Mouse (Mus musculus) MEL (cell line): ENCODE results near the gene Uggt2. TPM values are rescaled to one million over a fixed set of nuclear protein-coding genes. Genes with fewer than 3 reads are reported as not detected.

Source experiments
- DNase-seq: peaks from one replicate; pipeline ENCODE4 v3.0.0; 2011; ENCODE audit warnings: low read depth, low spot score
- H3K27ac ChIP-seq: 2 replicates; pipeline ENCODE4 v1.5.1; 2012; ENCODE audit warnings: low read depth, mild to moderate bottlenecking, control low read depth, low read length, moderate library complexity; ENCODE audit not compliant: control insufficient read depth
- H3K27me3 ChIP-seq, 2 experiments: fragments of 150-350 bp in 1 of 2; sonication (generic) in 1 of 2; 2 replicates each; pipeline ENCODE4 v1.6.1; 2012; ENCODE audit warnings: low read length in 2 of 2, mild to moderate bottlenecking in 2 of 2, improper control_type of control experiment in 1 of 2, moderate library complexity in 1 of 2; ENCODE audit not compliant: insufficient read depth in 2 of 2, control insufficient read depth in 1 of 2
- H3K36me3 ChIP-seq, 2 experiments: 2 replicates each; pipeline ENCODE4 v1.6.1; 2012 to 2014; ENCODE audit warnings: low read length in 2 of 2, improper control_type of control experiment in 1 of 2, inconsistent platforms in 1 of 2, mild to moderate bottlenecking in 1 of 2; ENCODE audit not compliant: insufficient read depth in 2 of 2, control insufficient read depth in 1 of 2
- H3K4me1 ChIP-seq, 2 experiments: fragments of 150-350 bp in 1 of 2; sonication (generic) in 1 of 2; 2 replicates each; pipeline ENCODE4 v1.6.1; 2012; ENCODE audit warnings: low read length in 2 of 2, improper control_type of control experiment in 1 of 2, mild to moderate bottlenecking in 1 of 2; ENCODE audit not compliant: insufficient read depth in 2 of 2, control insufficient read depth in 1 of 2
- H3K4me3 ChIP-seq, 2 experiments: fragments of 150-350 bp in 1 of 2; sonication (generic) in 1 of 2; 2 replicates each; pipeline ENCODE4 v1.5.1; 2012; ENCODE audit warnings: low read depth in 2 of 2, low read length in 2 of 2, mild to moderate bottlenecking in 2 of 2, moderate library complexity in 2 of 2, control low read depth in 1 of 2, improper control_type of control experiment in 1 of 2; ENCODE audit not compliant: control insufficient read depth in 1 of 2, insufficient read depth in 1 of 2
- H3K79me2 ChIP-seq: 2 replicates; pipeline ENCODE4 v1.6.1; 2012; ENCODE audit warnings: mild to moderate bottlenecking, low read length, moderate library complexity; ENCODE audit not compliant: control insufficient read depth, poor library complexity, insufficient read depth
- H3K9ac ChIP-seq: 2 replicates; pipeline ENCODE4 v1.6.1; 2012; ENCODE audit warnings: low read depth, mild to moderate bottlenecking, control low read depth, low read length, moderate library complexity; ENCODE audit not compliant: control insufficient read depth, poor library complexity, severe bottlenecking
- H3K9me3 ChIP-seq: fragments of 150-350 bp; sonication (generic); replicated peaks from 2 replicates; pipeline ENCODE4 v1.6.1; 2012; ENCODE audit warnings: mild to moderate bottlenecking, low read length, improper control_type of control experiment, moderate library complexity; ENCODE audit not compliant: insufficient read depth
- CHD1 ChIP-seq: IDR thresholded peaks from 2 replicates; pipeline ENCODE4 v1.6.1; 2012; ENCODE audit warnings: low read depth, mild to moderate bottlenecking, inconsistent platforms, low read length, improper control_type of control experiment
- CHD2 ChIP-seq: IDR thresholded peaks from 2 replicates; pipeline ENCODE4 v1.6.1; 2011; ENCODE audit warnings: low read length, improper control_type of control experiment
- CTCF ChIP-seq, 3 experiments: IDR thresholded peaks in 2 of 3; conservative IDR thresholded peaks in 1 of 3; 2 replicates each; pipeline ENCODE4 v1.5.1; 2011 to 2012; ENCODE audit warnings: low read length in 3 of 3, low read depth in 2 of 3, mild to moderate bottlenecking in 2 of 3, improper control_type of control experiment in 1 of 3, inconsistent platforms in 1 of 3, mixed read lengths in 1 of 3, moderate library complexity in 1 of 3; ENCODE audit not compliant: control insufficient read depth in 1 of 3, insufficient read depth in 1 of 3, poor library complexity in 1 of 3, severe bottlenecking in 1 of 3
- E2F4 ChIP-seq: IDR thresholded peaks from 2 replicates; pipeline ENCODE4 v1.6.1; 2011; ENCODE audit warnings: low read depth, low read length, improper control_type of control experiment, borderline replicate concordance
- ELF1 ChIP-seq: IDR thresholded peaks from 2 replicates; pipeline ENCODE4 v1.6.1; 2014; ENCODE audit warnings: low read depth, mild to moderate bottlenecking, inconsistent platforms, low read length, improper control_type of control experiment, moderate library complexity
- ETS1 ChIP-seq: IDR thresholded peaks from 2 replicates; pipeline ENCODE4 v1.6.1; 2012; ENCODE audit warnings: low read depth, mild to moderate bottlenecking, inconsistent platforms, low read length, improper control_type of control experiment, moderate library complexity
- GABPA ChIP-seq: IDR thresholded peaks from 2 replicates; pipeline ENCODE4 v1.6.1; 2012; ENCODE audit warnings: low read depth, mild to moderate bottlenecking, inconsistent platforms, low read length, improper control_type of control experiment, moderate library complexity
- GATA1 ChIP-seq: IDR thresholded peaks from 2 replicates; pipeline ENCODE4 v1.6.1; 2011; ENCODE audit warnings: low read depth, low read length, improper control_type of control experiment
- HCFC1 ChIP-seq: IDR thresholded peaks from 2 replicates; pipeline ENCODE4 v1.6.1; 2012; ENCODE audit warnings: low read depth, mild to moderate bottlenecking, inconsistent platforms, low read length, improper control_type of control experiment, moderate library complexity
- JUND ChIP-seq: IDR thresholded peaks from 2 replicates; pipeline ENCODE4 v1.6.1; 2011; ENCODE audit warnings: low read depth, mild to moderate bottlenecking, improper control_type of control experiment, low read length
- MYB ChIP-seq: IDR thresholded peaks from 2 replicates; pipeline ENCODE4 v1.6.1; 2011; ENCODE audit warnings: mild to moderate bottlenecking, low read depth, low read length, improper control_type of control experiment
- MYC ChIP-seq: IDR thresholded peaks from 2 replicates; pipeline ENCODE4 v1.6.1; 2011; ENCODE audit warnings: low read depth, mild to moderate bottlenecking, low read length, improper control_type of control experiment, moderate library complexity
- NELFE ChIP-seq: IDR thresholded peaks from 2 replicates; pipeline ENCODE4 v1.6.1; 2011; ENCODE audit warnings: low read depth, low read length, improper control_type of control experiment
- NRF1 ChIP-seq: IDR thresholded peaks from 2 replicates; pipeline ENCODE4 v1.6.1; 2014; ENCODE audit warnings: low read depth, mild to moderate bottlenecking, inconsistent platforms, low read length, improper control_type of control experiment, moderate library complexity; ENCODE audit not compliant: poor library complexity, insufficient read depth, severe bottlenecking
- POLR2A ChIP-seq, 2 experiments: IDR thresholded peaks; 2 replicates each; pipeline ENCODE4 v1.6.1; 2011 to 2012; ENCODE audit warnings: low read length in 2 of 2, mild to moderate bottlenecking in 2 of 2, control low read depth in 1 of 2, improper control_type of control experiment in 1 of 2, low read depth in 1 of 2, moderate library complexity in 1 of 2; ENCODE audit not compliant: control insufficient read depth in 1 of 2, insufficient read depth in 1 of 2, poor library complexity in 1 of 2
- POLR2AphosphoS2 ChIP-seq: IDR thresholded peaks from 2 replicates; pipeline ENCODE4 v1.6.1; 2011; ENCODE audit warnings: low read length, improper control_type of control experiment
- SIN3A ChIP-seq: IDR thresholded peaks from 2 replicates; pipeline ENCODE4 v1.6.1; 2012; ENCODE audit warnings: low read length, improper control_type of control experiment, inconsistent platforms
- SMC3 ChIP-seq: IDR thresholded peaks from 2 replicates; pipeline ENCODE4 v1.6.1; 2011; ENCODE audit warnings: low read depth, low read length, improper control_type of control experiment
- TAL1 ChIP-seq: IDR thresholded peaks from 2 replicates; pipeline ENCODE4 v1.6.1; 2012; ENCODE audit warnings: mild to moderate bottlenecking, inconsistent platforms, low read length, moderate library complexity, mixed read lengths
- TCF12 ChIP-seq: IDR thresholded peaks from 2 replicates; pipeline ENCODE4 v1.6.1; 2014; ENCODE audit warnings: low read depth, mild to moderate bottlenecking, inconsistent platforms, low read length, improper control_type of control experiment, moderate library complexity
- UBTF ChIP-seq: IDR thresholded peaks from 2 replicates; pipeline ENCODE4 v1.6.1; 2012; ENCODE audit warnings: low read depth, mild to moderate bottlenecking, inconsistent platforms, low read length, improper control_type of control experiment, moderate library complexity, borderline replicate concordance; ENCODE audit not compliant: insufficient read depth
- USF1 ChIP-seq: IDR thresholded peaks from 2 replicates; pipeline ENCODE4 v1.6.1; 2014; ENCODE audit warnings: low read depth, mild to moderate bottlenecking, inconsistent platforms, low read length, improper control_type of control experiment, moderate library complexity
- USF2 ChIP-seq, 2 experiments: IDR thresholded peaks; 2 replicates each; pipeline ENCODE4 v1.6.1; 2011 to 2012; ENCODE audit warnings: improper control_type of control experiment in 2 of 2, low read length in 2 of 2, borderline replicate concordance in 1 of 2, inconsistent platforms in 1 of 2, low read depth in 1 of 2, mild to moderate bottlenecking in 1 of 2; ENCODE audit not compliant: insufficient read depth in 1 of 2
- ZNF384 ChIP-seq: IDR thresholded peaks from 2 replicates; pipeline ENCODE4 v1.6.1; 2012; ENCODE audit warnings: low read depth, mild to moderate bottlenecking, inconsistent platforms, low read length, improper control_type of control experiment
- polyA plus RNA-seq, 2 experiments: library from polyadenylated mRNA; stranded (reverse) in 1 of 2; unstranded in 1 of 2; fragments of >175 nt in 1 of 2; fragments of >200 nt in 1 of 2; gene quantifications; 2 replicates each; pipeline versions ENCODE4 v1.2.1 to v1.2.4; 2012; ENCODE audit warnings: low replicate concordance in 2 of 2, low read depth in 1 of 2; ENCODE audit not compliant: insufficient read length in 2 of 2, insufficient read depth in 1 of 2, missing spikeins in 1 of 2
- total RNA-seq: library from RNA; depleted of rRNA; stranded (reverse); fragments of 300-350 nt; gene quantifications from 2 replicates; pipeline ENCODE4 v1.2.3, GENCODE M21; 2012

Uggt2 gene
- total and polyA plus RNA-seq, 3 experiments, result 0.23 to 0.31 TPM; not detected in 1

DNA sequence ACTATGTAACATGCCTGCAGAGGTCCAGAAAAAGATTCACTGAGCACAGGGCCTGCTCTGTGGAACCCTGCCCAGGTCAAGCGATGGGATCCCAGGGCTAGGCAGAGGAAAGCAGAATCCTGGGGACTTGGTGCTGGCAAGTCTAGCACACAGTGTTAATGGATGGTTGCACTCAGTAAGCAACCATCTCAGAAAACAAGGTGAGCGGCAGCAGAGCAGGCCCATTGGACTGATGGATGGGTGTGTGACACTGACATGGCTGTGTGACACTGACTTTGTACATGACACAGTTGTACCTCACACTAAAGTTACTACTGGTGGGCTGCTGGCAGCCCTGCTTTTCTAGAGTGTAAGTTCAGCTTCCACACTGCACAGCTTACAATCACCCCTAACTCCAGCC is 89.7 kb downstream of the Uggt2 start:
- TF ChIP-seq ELF1, result no peak
- TF ChIP-seq POLR2A (IDR thresholded peaks at IDR 0.05; ENCODE audit: control insufficient read depth in 1 of 2, insufficient read depth in 1 of 2, low read depth in 1 of 2, low read length in 2 of 2, poor library complexity in 1 of 2), result no peak
- no peak for TF ChIP-seq SIN3A
- no peak for TF ChIP-seq POLR2AphosphoS2
- H3K9me3 ChIP-seq, result no peaks in the 10 kb centered on the region

DNA sequence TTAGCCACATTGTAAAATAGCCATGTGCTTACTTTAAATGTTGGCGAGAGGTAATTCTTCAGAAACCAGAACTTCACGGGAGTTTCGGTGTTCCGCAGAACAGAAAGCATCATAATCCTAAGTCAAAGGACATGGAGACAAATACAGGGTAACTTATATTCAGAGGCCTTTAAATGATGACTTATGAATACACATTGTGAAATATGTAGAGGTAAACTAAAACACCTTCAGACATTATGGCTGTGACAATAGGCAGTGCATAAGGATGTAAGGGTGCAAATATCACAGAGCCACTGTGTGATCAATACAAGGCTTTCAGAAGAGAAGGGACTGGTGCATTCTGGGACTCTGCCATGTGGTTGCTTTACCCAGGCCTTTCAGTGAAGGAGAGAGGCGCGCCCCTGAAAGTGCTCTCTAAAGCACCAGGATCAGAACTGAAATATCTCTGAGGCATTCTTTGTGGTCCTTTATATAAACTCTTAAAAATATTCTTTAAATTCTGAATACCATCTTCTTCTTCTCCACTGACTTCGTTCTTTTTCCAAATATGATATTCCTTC is 91.1 kb downstream of the Uggt2 start:
- no peaks in the 10 kb centered on the region for H3K4me1 ChIP-seq
- no peaks in the 10 kb centered on the region for H3K36me3 ChIP-seq
- H3K4me3 ChIP-seq, result peak overlapping the region; percentile 76 to 80
- no peaks in the 10 kb centered on the region for H3K9me3 ChIP-seq
- H3K9ac ChIP-seq, result peak overlapping the region; percentile 68
- DNase-seq, result peak; percentile 35
- no peak for TF ChIP-seq UBTF
- TF ChIP-seq USF2 (IDR thresholded peaks at IDR 0.05; ENCODE audit: borderline replicate concordance in 1 of 2, insufficient read depth in 1 of 2, low read depth in 1 of 2, low read length in 2 of 2), result no peak
- TF ChIP-seq SIN3A, result no peak
- no peak for TF ChIP-seq POLR2AphosphoS2
- no peak for TF ChIP-seq CHD2
- no peak for TF ChIP-seq E2F4
- TF ChIP-seq NELFE, result no peak
- TF ChIP-seq MYC, result no peak
- TF ChIP-seq GATA1, result no peak
- TF ChIP-seq HCFC1, result no peak
- H3K27ac ChIP-seq, result peak overlapping the region; percentile 65; the same call in 1 of the 2 replicates
- H3K79me2 ChIP-seq, result no peaks in the 10 kb centered on the region
- no peaks in the 10 kb centered on the region for H3K27me3 ChIP-seq

More for the DNA sequence above, 89.7 kb downstream of the Uggt2 start:
- H3K36me3 ChIP-seq, result no peaks in the 10 kb centered on the region
- no peak overlapping the region for H3K4me3 ChIP-seq
- H3K4me1 ChIP-seq, result no peaks in the 10 kb centered on the region
- no peaks in the 10 kb centered on the region for H3K79me2 ChIP-seq
- no peaks in the 10 kb centered on the region; a peak in 2 of 4 replicates for H3K27me3 ChIP-seq
- no peak for DNase-seq
- no peak overlapping the region for H3K9ac ChIP-seq
- no peak overlapping the region for H3K27ac ChIP-seq

DNA sequence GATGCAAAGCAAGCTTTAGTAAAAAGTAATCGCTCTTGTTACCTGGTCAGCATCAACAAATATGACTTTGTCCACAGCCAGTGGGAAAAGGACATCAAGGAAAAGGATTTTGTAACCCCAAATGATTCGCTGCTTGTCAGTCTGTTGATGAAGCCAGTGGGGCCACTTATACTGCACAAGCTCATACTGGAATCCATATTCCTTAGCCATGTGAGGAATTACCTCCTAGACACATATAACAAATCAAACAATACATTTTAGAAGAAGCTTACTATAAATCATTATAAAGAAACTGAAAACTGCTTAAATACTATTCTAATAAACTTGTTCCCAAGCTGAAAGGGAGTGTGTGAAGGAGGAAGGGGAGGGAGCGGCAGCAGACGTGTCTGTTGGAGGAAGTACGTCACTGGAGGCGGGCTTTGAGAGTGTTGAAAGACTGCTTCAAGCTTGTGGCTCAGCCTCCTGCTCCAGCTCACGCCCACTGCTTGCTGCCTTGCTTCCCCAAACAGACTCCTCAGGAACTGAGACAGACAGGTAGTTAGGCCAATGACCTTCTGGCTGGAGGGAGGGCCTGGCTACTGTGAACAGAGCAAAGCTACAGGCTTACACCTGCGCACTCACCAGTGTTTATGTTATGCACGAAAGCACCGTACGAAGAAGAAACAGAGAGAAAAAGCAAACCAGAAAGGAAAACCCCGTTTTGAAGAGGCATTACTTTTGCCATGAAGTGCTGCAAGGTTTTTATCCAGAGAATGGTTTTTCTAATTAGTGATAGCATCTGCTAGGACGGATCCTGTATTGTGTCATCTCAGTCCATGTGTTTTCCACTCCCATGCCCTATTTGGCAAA is 91.9 kb downstream of the Uggt2 start:
- Histone ChIP-seq H3K79me2 (no peaks in the 10 kb centered on the region), H3K9ac (peak overlapping the region; percentile 68), H3K36me3 (no peaks in the 10 kb centered on the region), H3K9me3 (no peaks in the 10 kb centered on the region), H3K27me3 (no peaks in the 10 kb centered on the region), H3K27ac (peak overlapping the region; percentile 65; the same call in 1 of the 2 replicates), H3K4me1 (no peaks in the 10 kb centered on the region), H3K4me3 (peak overlapping the region; percentile 76 to 84)
- DNase-seq, result peak; percentile 97
- no peak for TF ChIP-seq MYB
- no peak for TF ChIP-seq CTCF (IDR thresholded peaks at IDR 0.05 in 2 of 3, conservative IDR thresholded peaks at IDR 0.05 in 1 of 3; ENCODE audit: control insufficient read depth in 1 of 3, insufficient read depth in 1 of 3, low read depth in 2 of 3, low read length in 3 of 3, poor library complexity in 1 of 3, severe bottlenecking in 1 of 3)
- TF ChIP-seq TAL1, result no peak
- no peak for TF ChIP-seq SMC3
- no peak for TF ChIP-seq CHD1
- TF ChIP-seq CHD2, result no peak
- no peak for TF ChIP-seq GATA1
- TF ChIP-seq MYC, result 0 out of 2 replicates have a peak, but pooled peaks have one; percentile 13
- no peak for TF ChIP-seq TCF12
- TF ChIP-seq GABPA, result no peak
- peak; percentile 68 for TF ChIP-seq HCFC1
- TF ChIP-seq USF1, result no peak
- TF ChIP-seq NRF1, result peak; percentile 69
- no peak for TF ChIP-seq JUND
- peak; percentile 23; the same call in 1 of the 2 replicates for TF ChIP-seq ETS1
- no peak for TF ChIP-seq ZNF384
